Mouse (Mus musculus) bone marrow macrophage, adult 2 months (primary cell): ENCODE measurements around the gene Ube2j2. TPM values are rescaled to one million over a fixed set of nuclear protein-coding genes. Genes with fewer than 3 reads are reported as not detected.

Source experiments
- H3K27ac ChIP-seq: 2 replicates; pipeline ENCODE4 v1.5.1; 2012; ENCODE audit warnings: low read depth, low read length; ENCODE audit not compliant: insufficient read depth
- H3K4me1 ChIP-seq: 2 replicates; pipeline ENCODE4 v1.6.1; 2012; ENCODE audit warnings: low read length; ENCODE audit not compliant: control insufficient read depth, insufficient read depth
- H3K4me3 ChIP-seq: 2 replicates; pipeline ENCODE4 v1.5.1; 2012; ENCODE audit warnings: mild to moderate bottlenecking, low read length, moderate library complexity; ENCODE audit not compliant: insufficient read depth
- CTCF ChIP-seq: IDR thresholded peaks from 2 replicates; pipeline ENCODE4 v1.5.1; 2012; ENCODE audit warnings: low read depth, mild to moderate bottlenecking, low read length, moderate library complexity
- POLR2A ChIP-seq: IDR thresholded peaks from 2 replicates; pipeline ENCODE4 v1.6.1; 2012; ENCODE audit warnings: mild to moderate bottlenecking, low read depth, low read length, borderline replicate concordance
- polyA plus RNA-seq: library from polyadenylated mRNA; stranded (reverse); fragments of >200 nt; gene quantifications from 2 replicates; pipeline ENCODE4 v1.2.4, GENCODE M21; 2012; ENCODE audit not compliant: missing spikeins, insufficient read depth, insufficient read length

The Ube2j2 gene
- polyA plus RNA-seq, 1 experiment, result 85.9 TPM

GRCm38 (mm10) chr4:155991211-155991907, 47.7 kb downstream of the Ube2j2 start:
- Histone ChIP-seq H3K27ac (no peak overlapping the region), H3K4me3 (peak overlapping the region; percentile 95), H3K4me1 (peaks cover 13% of the 10 kb centered on the region)
- TF ChIP-seq POLR2A, result no peak
- no peak for TF ChIP-seq CTCF

GRCm38 (mm10) chr4:155991908-155992230, 48.2 kb downstream of the Ube2j2 start:
- TF ChIP-seq POLR2A (no peak), CTCF (no peak)
- H3K4me1 ChIP-seq, result peaks cover 13% of the 10 kb centered on the region
- H3K4me3 ChIP-seq, result peak overlapping the region; percentile 95
- H3K27ac ChIP-seq, result peak overlapping the region; percentile 90

- Histone ChIP-seq H3K27ac (peak within 1 kb of the TSS; percentile 98), H3K4me1 (peaks cover 13% of the 10 kb centered on the region), H3K4me3 (peak within 1 kb of the TSS; percentile 95)
- no peak for TF ChIP-seq POLR2A
- TF ChIP-seq CTCF, result no peak
Observed at GRCm38 (mm10) chr4:155992241-155992905, 48.7 kb downstream of the Ube2j2 start, which contains the start of the genes B3galt6 and Sdf4. B3galt6 (minus strand) TSS chr4:155992649. Sdf4 (plus strand) TSS chr4:155992872.

- Histone ChIP-seq H3K4me3 (peak overlapping the region; percentile 93), H3K27ac (peak overlapping the region; percentile 98), H3K4me1 (peaks cover 13% of the 10 kb centered on the region)
- peak; percentile 27; the same call in 1 of the 2 replicates for TF ChIP-seq POLR2A
- TF ChIP-seq CTCF, result no peak
Observed at GRCm38 (mm10) chr4:155992906-155993547, 49.4 kb downstream of the Ube2j2 start.

- H3K4me3 ChIP-seq, result peak overlapping the region; percentile 93
- peaks cover 13% of the 10 kb centered on the region for H3K4me1 ChIP-seq
- peak overlapping the region; percentile 98 for H3K27ac ChIP-seq
- TF ChIP-seq POLR2A (no peak), CTCF (no peak)
Observed at GRCm38 (mm10) chr4:155993606-155994005, 50.0 kb downstream of the Ube2j2 start.

- Histone ChIP-seq H3K4me1 (no peaks in the 10 kb centered on the region), H3K27ac (no peak overlapping the region), H3K4me3 (no peak overlapping the region)
- TF ChIP-seq CTCF (no peak), POLR2A (no peak)
Observed at GRCm38 (mm10) chr4:156004109-156004508, 60.5 kb downstream of the Ube2j2 start.

GRCm38 (mm10) chr4:156008369-156008768, 64.7 kb downstream of the Ube2j2 start:
- no peak overlapping the region for H3K27ac ChIP-seq
- no peak overlapping the region for H3K4me3 ChIP-seq
- TF ChIP-seq POLR2A, result no peak
- no peak for TF ChIP-seq CTCF
- no peaks in the 10 kb centered on the region for H3K4me1 ChIP-seq

Other genes with a start within 250 kb of the Ube2j2 start
- gene Fndc10, start 249.5 kb upstream of the Ube2j2 start, polyA plus RNA-seq, result 1.0 and 1.6 TPM in 2 replicates
- 99.3 and 107 TPM in 2 replicates for gene Ssu72, start 239.0 kb upstream of the Ube2j2 start, polyA plus RNA-seq
- gene Tmem240, start 209.0 kb upstream of the Ube2j2 start, polyA plus RNA-seq, result 1.3 and 1.4 TPM in 2 replicates
- 13.6 and 19.1 TPM in 2 replicates for gene Atad3a, start 182.7 kb upstream of the Ube2j2 start, polyA plus RNA-seq
- gene Vwa1, start 169.1 kb upstream of the Ube2j2 start, polyA plus RNA-seq, result not detected in 2 replicates
- 0.23 TPM in 1 of 2 replicates, not detected in the other for gene Tmem88b, start 158.0 kb upstream of the Ube2j2 start, polyA plus RNA-seq
- not detected in 2 replicates for gene Ankrd65, start 153.4 kb upstream of the Ube2j2 start, polyA plus RNA-seq
- gene Mrpl20, start 141.0 kb upstream of the Ube2j2 start, polyA plus RNA-seq, result 81.6 and 99.5 TPM in 2 replicates
- 100 and 112 TPM in 2 replicates for gene Ccnl2, start 131.3 kb upstream of the Ube2j2 start, polyA plus RNA-seq
- 99.3 and 105 TPM in 2 replicates for gene Aurkaip1, start 112.6 kb upstream of the Ube2j2 start, polyA plus RNA-seq
- gene Mxra8, start 104.2 kb upstream of the Ube2j2 start, polyA plus RNA-seq, result 1.2 and 2.7 TPM in 2 replicates
- 20.9 and 27.3 TPM in 2 replicates for gene Dvl1, start 96.4 kb upstream of the Ube2j2 start, polyA plus RNA-seq
- 0.62 and 0.68 TPM in 2 replicates for gene Tas1r3, start 80.5 kb upstream of the Ube2j2 start, polyA plus RNA-seq
- gene Cptp, start 74.4 kb upstream of the Ube2j2 start, polyA plus RNA-seq, result 11.6 and 13.9 TPM in 2 replicates
- gene Ints11, start 74.3 kb upstream of the Ube2j2 start, polyA plus RNA-seq, result 21.4 and 23.0 TPM in 2 replicates
- 10.7 and 13.2 TPM in 2 replicates for gene Pusl1, start 52.0 kb upstream of the Ube2j2 start, polyA plus RNA-seq
- 15.8 and 18.1 TPM in 2 replicates for gene Acap3, start 52.0 kb upstream of the Ube2j2 start, polyA plus RNA-seq
- gene C1qtnf12, start 18.5 kb downstream of the Ube2j2 start, polyA plus RNA-seq, result 32.4 and 42.7 TPM in 2 replicates
- 1.7 and 2.3 TPM in 2 replicates for gene B3galt6, start 48.8 kb downstream of the Ube2j2 start, polyA plus RNA-seq
- 197 and 213 TPM in 2 replicates for gene Sdf4, start 49.0 kb downstream of the Ube2j2 start, polyA plus RNA-seq
- gene Tnfrsf4, start 70.0 kb downstream of the Ube2j2 start, polyA plus RNA-seq, result 1.5 and 1.7 TPM in 2 replicates
- not detected in 2 replicates for gene Tnfrsf18, start 82.3 kb downstream of the Ube2j2 start, polyA plus RNA-seq
- not detected in 2 replicates for gene Ttll10, start 115.6 kb downstream of the Ube2j2 start, polyA plus RNA-seq
- 18.3 and 20.3 TPM in 2 replicates for gene 9430015G10Rik, start 166.2 kb downstream of the Ube2j2 start, polyA plus RNA-seq
- gene Rnf223, start 186.7 kb downstream of the Ube2j2 start, polyA plus RNA-seq, result 0.28 TPM in 1 of 2 replicates, not detected in the other